Mouse (Mus musculus) C2C12 (cell line): Measurements from ENCODE around the gene Wiz.

Experiments
- CEBPB ChIP-seq: IDR thresholded peaks from one replicate; pipeline ENCODE4 v1.6.1; 2011; ENCODE audit warnings: low read depth, mild to moderate bottlenecking, control low read depth, moderate library complexity
- CTCF ChIP-seq: IDR thresholded peaks from one replicate; pipeline ENCODE4 v1.5.1; 2011; ENCODE audit not compliant: control insufficient read depth, insufficient read depth, insufficient read length
- FOSL1 ChIP-seq: IDR thresholded peaks from one replicate; pipeline ENCODE4 v1.8.0; 2011; ENCODE audit warnings: mild to moderate bottlenecking, low read length; ENCODE audit not compliant: poor library complexity, insufficient read depth, severe bottlenecking
- MAX ChIP-seq: IDR thresholded peaks from one replicate; pipeline ENCODE4 v1.6.1; 2011; ENCODE audit warnings: mild to moderate bottlenecking, control low read depth
- MYOD1 ChIP-seq: IDR thresholded peaks from one replicate; pipeline ENCODE4 v1.6.1; 2011; ENCODE audit warnings: low read depth; ENCODE audit not compliant: control insufficient read depth, insufficient read length
- MYOG ChIP-seq: IDR thresholded peaks from one replicate; pipeline ENCODE4 v1.6.1; 2011; ENCODE audit not compliant: control insufficient read depth, insufficient read length; ENCODE audit errors: extremely low read depth
- USF1 ChIP-seq: IDR thresholded peaks from one replicate; pipeline ENCODE4 v1.6.1; 2011; ENCODE audit warnings: low read depth, mild to moderate bottlenecking, control low read depth, moderate library complexity

- TF ChIP-seq CEBPB = no peak
- no peak for TF ChIP-seq CTCF
- TF ChIP-seq MYOG = no peak
- TF ChIP-seq MAX = no peak
- no peak for TF ChIP-seq USF1
- no peak for TF ChIP-seq MYOD1
- TF ChIP-seq FOSL1 = no peak
These were observed 26.6 kb downstream of the Wiz start for GRCm38 (mm10) chr17:32362686-32363085.
